Mouse (Mus musculus) hindbrain, embryonic 15.5 days (tissue): Measurements from ENCODE around the gene Wnt11. TPM values are rescaled to one million over a fixed set of nuclear protein-coding genes. Genes with fewer than 3 reads are reported as not detected.

ENCODE experiments used
- ATAC-seq: fragments of 200-750 bp; cut with Nextera tagmentation; 2 replicates; pipeline ENCODE4 v1.8.0; 2017; ENCODE audit warnings: low read depth, moderate number of reproducible peaks, moderate TSS enrichment; ENCODE audit not compliant: low FRiP score
- H3K27ac ChIP-seq: fragments of 300-500 bp; sonication (generic); replicated peaks from 2 replicates; pipeline ENCODE4 v1.5.1; 2015; ENCODE audit warnings: mild to moderate bottlenecking, inconsistent platforms
- H3K27me3 ChIP-seq: fragments of 300-500 bp; sonication (generic); 2 replicates; pipeline ENCODE4 v1.6.1; 2015; ENCODE audit warnings: control low read depth, inconsistent platforms
- H3K36me3 ChIP-seq: fragments of 300-500 bp; sonication (generic); 2 replicates; pipeline ENCODE4 v1.6.1; 2015; ENCODE audit warnings: control low read depth, inconsistent platforms
- H3K4me1 ChIP-seq: fragments of 300-500 bp; sonication (generic); replicated peaks from 2 replicates; pipeline ENCODE4 v1.6.1; 2015; ENCODE audit warnings: control low read depth, inconsistent platforms
- H3K4me2 ChIP-seq: fragments of 300-500 bp; sonication (generic); 2 replicates; pipeline ENCODE4 v1.6.1; 2015; ENCODE audit warnings: moderate library complexity, mild to moderate bottlenecking, inconsistent platforms
- H3K4me3 ChIP-seq: fragments of 300-500 bp; sonication (generic); 2 replicates; pipeline ENCODE4 v1.5.1; 2015; ENCODE audit warnings: mild to moderate bottlenecking, inconsistent platforms
- H3K9ac ChIP-seq: fragments of 300-500 bp; sonication (generic); 2 replicates; pipeline ENCODE4 v1.6.1; 2015; ENCODE audit warnings: inconsistent platforms
- H3K9me3 ChIP-seq: fragments of 300-500 bp; sonication (generic); 2 replicates; pipeline ENCODE4 v1.6.1; 2016; ENCODE audit warnings: control low read depth, inconsistent platforms
- WGBS: fragments of 180-500 bp; shearing (Covaris S2); methylation state at CpG from one replicate; pipeline ENCODE4 v1.1.7; 2015; 5-methylcytosine and 5-hydroxymethylcytosine counted together
- polyA plus RNA-seq: library from polyadenylated mRNA; unstranded; fragments of >200 nt; fragmentation: Nextera tagmentation; extraction: Ambion mirVana; gene quantifications from 2 replicates; pipeline ENCODE4 v1.2.1, GENCODE M21; 2015

Wnt11 gene
- polyA plus RNA-seq, 1 experiment from 2014 or later: 1.2 TPM

DNA sequence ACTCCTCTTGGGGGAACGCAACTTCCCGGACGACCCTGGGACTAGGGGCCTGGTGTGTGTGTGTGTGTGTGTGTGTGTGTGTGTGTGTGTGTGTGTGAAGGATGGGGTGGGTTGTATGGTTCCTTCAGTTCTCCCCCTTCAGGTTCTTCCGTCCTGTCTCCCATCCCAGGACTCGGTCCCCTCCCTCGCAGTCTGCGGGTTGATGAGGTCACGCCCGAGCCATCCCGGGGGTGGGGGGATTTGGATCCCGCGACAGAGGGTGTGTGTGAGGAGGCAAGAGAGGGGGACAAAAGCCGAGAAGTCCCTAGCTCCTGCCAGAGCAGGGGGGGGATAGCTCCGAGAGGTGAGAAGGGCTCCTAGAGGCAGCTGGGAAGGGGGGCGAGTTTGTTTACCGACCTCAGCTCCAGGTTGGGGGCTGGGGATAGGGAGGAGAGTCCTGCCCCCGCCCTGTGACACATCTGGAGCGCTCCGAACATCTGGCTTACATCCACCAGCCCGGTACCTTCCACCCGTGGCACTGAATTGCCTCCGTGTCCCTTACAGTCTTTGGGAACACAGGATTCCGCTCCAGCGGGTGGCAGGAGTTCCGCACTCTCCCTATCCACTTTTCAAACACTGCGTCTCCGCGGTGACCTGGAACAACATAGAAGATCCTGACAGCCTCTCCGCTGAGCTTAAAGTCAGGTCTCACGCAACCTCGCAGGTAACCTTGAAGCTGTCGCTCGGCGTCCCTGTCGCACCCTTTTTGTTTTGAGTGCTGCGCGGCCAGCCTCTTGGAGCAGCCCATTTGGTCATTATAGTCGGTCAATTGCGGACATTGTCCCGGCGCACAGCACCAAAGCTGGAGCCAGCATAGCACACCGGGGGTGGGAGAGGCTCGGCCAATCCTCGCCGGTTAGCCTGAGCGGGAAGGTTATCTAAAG, 868 bp downstream of the Wnt11 start:
- Histone ChIP-seq H3K4me3 (peak overlapping the region; percentile 50), H3K27ac (no peak overlapping the region), H3K27me3 (peaks cover 85% of the 10 kb centered on the region), H3K9ac (peak overlapping the region; percentile 23; the same call in 1 of the 2 replicates), H3K9me3 (no peaks in the 10 kb centered on the region), H3K36me3 (no peaks in the 10 kb centered on the region), H3K4me1 (peaks cover 55% of the 10 kb centered on the region), H3K4me2 (peak overlapping the region; percentile 97)
- no peak for ATAC-seq
- 1% methylated on average over 46 of the region's 46 CpGs for WGBS

DNA sequence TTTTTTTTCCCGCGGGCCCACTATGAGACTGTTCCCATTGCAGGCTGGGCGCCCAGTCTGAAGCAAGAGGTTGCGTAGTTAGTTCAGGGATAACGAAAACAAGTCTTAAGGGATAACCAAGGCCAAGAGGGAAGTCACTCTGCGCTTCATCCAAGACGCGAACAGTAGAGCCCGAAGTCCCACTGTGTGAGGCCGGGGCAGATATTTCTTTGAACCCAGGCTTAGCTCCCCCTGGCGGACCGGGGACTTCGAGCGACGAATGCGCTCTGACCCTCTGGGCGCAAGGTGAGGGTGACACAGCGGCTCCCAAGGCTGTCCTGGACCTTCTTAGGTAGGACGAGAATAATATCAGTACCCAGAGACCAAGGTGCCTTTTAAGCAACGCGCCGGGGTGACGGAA, 1.7 kb downstream of the Wnt11 start:
- no peak overlapping the region; the same call in 1 of the 2 replicates for H3K9ac ChIP-seq
- no peaks in the 10 kb centered on the region for H3K36me3 ChIP-seq
- H3K4me3 ChIP-seq: peak overlapping the region; percentile 50
- H3K9me3 ChIP-seq: no peaks in the 10 kb centered on the region
- H3K4me1 ChIP-seq: peaks cover 55% of the 10 kb centered on the region
- H3K27ac ChIP-seq: no peak overlapping the region
- 1% methylated on average over 23 of the region's 23 CpGs for WGBS
- no peak for ATAC-seq
- peaks cover 87% of the 10 kb centered on the region for H3K27me3 ChIP-seq
- H3K4me2 ChIP-seq: peak overlapping the region; percentile 97

DNA sequence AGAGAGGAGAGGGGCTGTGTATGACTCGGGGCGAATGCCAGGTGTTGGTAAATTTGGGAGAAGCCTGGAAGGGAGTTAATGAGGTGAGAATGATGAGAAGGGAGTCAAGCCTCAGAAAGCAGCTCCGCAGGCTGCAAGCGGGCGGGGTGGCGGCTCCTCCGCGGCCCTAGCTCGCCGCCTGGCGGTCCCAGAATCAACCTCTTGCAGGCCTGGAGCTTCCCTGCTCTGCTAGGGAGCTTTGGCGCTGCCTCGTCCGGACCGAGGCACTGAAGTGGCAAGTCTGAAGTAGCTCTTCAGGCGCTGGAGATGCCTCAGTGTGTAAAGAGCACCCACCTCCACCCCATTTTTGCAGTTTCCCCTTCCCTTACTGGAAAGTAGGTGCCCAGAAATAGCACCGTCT, 3.0 kb downstream of the Wnt11 start:
- peak overlapping the region; percentile 49 for H3K4me3 ChIP-seq
- H3K4me1 ChIP-seq: peaks cover 55% of the 10 kb centered on the region
- no peaks in the 10 kb centered on the region for H3K36me3 ChIP-seq
- H3K4me2 ChIP-seq: peak overlapping the region; percentile 97
- ATAC-seq: peak; percentile 76
- 0% methylated on average over 17 of the region's 17 CpGs for WGBS
- no peak overlapping the region for H3K27ac ChIP-seq
- peaks cover 78% of the 10 kb centered on the region for H3K27me3 ChIP-seq
- no peak overlapping the region for H3K9ac ChIP-seq
- H3K9me3 ChIP-seq: no peaks in the 10 kb centered on the region

DNA sequence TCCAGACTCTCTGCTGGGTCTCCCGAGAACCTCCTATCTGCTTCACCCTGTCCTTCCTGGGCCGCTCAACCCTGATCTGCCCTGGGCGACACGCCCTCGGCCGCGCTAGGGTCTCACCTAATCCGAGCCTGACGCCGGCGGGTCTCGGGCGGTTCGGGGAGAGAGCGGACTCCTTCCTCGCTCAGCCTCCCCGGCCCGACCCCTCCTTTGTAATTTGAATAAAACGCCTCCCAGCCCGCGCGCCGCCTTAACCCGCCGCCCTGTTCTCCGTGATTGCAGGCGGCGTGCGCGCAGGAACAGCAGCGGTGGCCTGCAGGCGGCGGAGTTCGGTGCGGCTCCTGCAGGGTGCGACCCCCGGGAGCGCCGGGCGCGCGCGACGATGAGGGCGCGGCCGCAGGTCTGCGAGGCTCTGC, 3.8 kb downstream of the Wnt11 start:
- WGBS: under 1% methylated on average over 48 of the region's 48 CpGs
- Histone ChIP-seq H3K27me3 (peaks cover 71% of the 10 kb centered on the region), H3K4me1 (peaks cover 57% of the 10 kb centered on the region), H3K27ac (no peak overlapping the region), H3K4me2 (peak overlapping the region; percentile 97), H3K36me3 (no peaks in the 10 kb centered on the region), H3K4me3 (peak overlapping the region; percentile 49), H3K9ac (peak overlapping the region; percentile 48), H3K9me3 (no peaks in the 10 kb centered on the region)
- no peak for ATAC-seq

DNA sequence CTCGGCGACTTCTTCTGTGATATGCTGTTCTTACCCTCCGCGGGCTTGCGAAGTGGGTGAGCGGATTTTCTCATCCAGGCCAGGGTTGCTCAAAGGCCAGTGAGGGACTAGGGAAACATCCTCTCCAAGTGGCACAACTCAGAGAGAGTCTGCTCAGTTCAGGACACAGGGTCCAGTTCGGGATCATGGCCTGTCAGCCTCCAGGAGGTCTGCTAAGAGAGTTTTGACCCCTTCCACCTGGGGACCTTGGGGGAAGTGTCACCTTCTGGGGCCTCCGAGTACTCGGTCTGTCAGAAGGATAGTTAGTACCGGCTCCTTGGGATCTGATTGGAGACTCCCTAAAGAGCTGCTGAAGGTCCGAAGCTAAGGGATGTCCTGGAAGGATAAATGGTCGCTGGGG, 4.4 kb downstream of the Wnt11 start:
- no peaks in the 10 kb centered on the region for H3K9me3 ChIP-seq
- WGBS: 3% methylated on average over 12 of the region's 12 CpGs
- H3K9ac ChIP-seq: peak overlapping the region; percentile 48; the same call in 1 of the 2 replicates
- H3K27ac ChIP-seq: no peak overlapping the region
- ATAC-seq: no peak
- peaks cover 59% of the 10 kb centered on the region for H3K4me1 ChIP-seq
- peak overlapping the region; percentile 49 for H3K4me3 ChIP-seq
- H3K27me3 ChIP-seq: peaks cover 66% of the 10 kb centered on the region
- peak overlapping the region; percentile 97 for H3K4me2 ChIP-seq
- no peaks in the 10 kb centered on the region for H3K36me3 ChIP-seq

DNA sequence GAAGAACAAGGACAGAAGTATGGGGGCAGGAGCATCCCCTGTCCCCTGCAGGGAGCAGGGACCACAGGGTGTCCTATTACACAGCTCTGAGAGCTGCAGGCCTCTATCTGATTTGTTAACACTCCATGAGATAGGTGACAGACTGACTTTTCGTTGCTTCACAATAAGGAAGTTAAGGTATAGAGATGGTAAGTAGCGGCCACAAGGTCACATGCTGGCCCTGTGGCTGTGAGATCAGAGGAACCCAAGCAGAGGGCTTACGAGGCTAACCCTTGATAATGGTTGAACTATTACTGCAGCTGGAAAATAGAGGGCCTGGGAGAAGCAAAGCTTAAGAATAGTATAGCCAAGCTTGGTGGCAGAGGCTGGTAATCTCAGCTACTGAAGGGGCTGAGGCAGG, 5.9 kb downstream of the Wnt11 start:
- ATAC-seq: no peak

DNA sequence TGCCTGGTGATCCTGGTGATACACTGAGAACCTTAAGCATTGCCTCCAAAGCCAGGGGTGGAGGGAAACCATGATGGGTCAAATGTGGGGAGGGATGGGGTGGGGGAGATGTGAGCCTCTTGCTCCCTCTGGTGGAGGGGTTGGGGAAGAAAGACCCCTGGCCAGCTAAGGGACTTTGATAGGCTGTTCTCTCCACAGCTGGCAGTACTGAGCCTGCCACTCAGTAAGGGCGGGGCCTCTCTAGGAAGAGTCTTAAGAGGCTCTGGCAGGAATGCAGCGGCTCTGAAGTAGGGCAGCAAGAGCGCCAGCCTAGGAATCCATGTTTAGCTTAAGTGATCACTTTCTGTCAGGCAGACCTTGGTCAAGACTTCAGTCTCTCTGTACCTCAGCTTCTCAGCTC, 6.9 kb downstream of the Wnt11 start:
- 41% methylated on average over 3 of the region's 3 CpGs for WGBS
- peaks cover 41% of the 10 kb centered on the region for H3K27me3 ChIP-seq
- no peak overlapping the region for H3K9ac ChIP-seq
- ATAC-seq: no peak
- H3K4me3 ChIP-seq: no peak overlapping the region
- no peak overlapping the region for H3K27ac ChIP-seq
- peaks cover 35% of the 10 kb centered on the region for H3K4me1 ChIP-seq
- H3K9me3 ChIP-seq: no peaks in the 10 kb centered on the region
- H3K4me2 ChIP-seq: no peak overlapping the region
- no peaks in the 10 kb centered on the region for H3K36me3 ChIP-seq

More for the DNA sequence above, 5.9 kb downstream of the Wnt11 start:
- Histone ChIP-seq H3K4me3 (no peak overlapping the region), H3K27me3 (peaks cover 51% of the 10 kb centered on the region), H3K9ac (no peak overlapping the region), H3K9me3 (no peaks in the 10 kb centered on the region), H3K4me2 (no peak overlapping the region), H3K36me3 (no peaks in the 10 kb centered on the region), H3K4me1 (peaks cover 45% of the 10 kb centered on the region), H3K27ac (no peak overlapping the region)
- WGBS: 50% methylated on average over 3 of the region's 3 CpGs

DNA sequence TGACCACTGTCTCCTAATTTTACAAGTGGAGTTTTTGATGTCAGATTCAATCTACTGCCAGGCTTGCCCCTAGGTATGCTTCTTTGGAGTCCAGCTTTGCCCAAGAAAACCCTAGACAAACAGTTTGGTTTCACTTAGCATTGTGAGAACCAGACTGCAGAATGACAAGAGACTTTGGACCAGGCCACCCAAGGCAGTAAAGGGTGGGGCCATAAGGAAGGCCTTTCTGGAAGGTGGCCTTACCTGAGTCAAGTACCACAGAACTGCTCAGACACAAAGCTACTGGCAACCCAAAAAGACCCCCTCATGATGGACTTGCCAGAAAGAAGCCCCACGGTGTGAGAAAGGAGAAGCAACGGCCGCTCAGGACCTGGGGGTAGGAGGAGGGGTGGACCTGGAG, 8.1 kb downstream of the Wnt11 start:
- no peak for ATAC-seq
- H3K27me3 ChIP-seq: peaks cover 31% of the 10 kb centered on the region
- whole genome bisulfite sequencing: 92% methylated on average over 3 of the region's 3 CpGs
- no peaks in the 10 kb centered on the region for H3K9me3 ChIP-seq
- no peak overlapping the region for H3K4me2 ChIP-seq
- no peaks in the 10 kb centered on the region for H3K36me3 ChIP-seq
- peaks cover 23% of the 10 kb centered on the region for H3K4me1 ChIP-seq
- no peak overlapping the region for H3K4me3 ChIP-seq
- H3K27ac ChIP-seq: no peak overlapping the region
- H3K9ac ChIP-seq: no peak overlapping the region

DNA sequence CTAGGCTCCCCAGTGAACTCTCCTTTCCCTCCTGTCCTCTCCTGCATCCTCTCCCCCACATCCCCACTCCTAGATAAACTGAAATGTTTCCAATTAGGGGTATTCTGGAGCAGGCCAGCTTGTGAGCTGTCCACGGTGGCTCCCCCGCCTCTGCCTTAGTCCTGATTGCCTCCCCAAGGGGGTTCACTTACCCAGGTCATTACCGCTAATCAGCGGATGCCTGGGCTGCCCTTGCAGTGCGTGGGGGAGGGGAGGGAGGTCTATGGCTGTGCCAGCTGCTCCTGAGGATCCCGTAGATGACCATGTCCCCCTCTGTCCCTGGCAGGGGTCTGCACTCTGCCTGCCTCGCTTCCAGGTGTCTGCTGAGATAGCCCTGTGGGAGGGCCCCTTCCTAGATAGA, 8.7 kb downstream of the Wnt11 start:
- Histone ChIP-seq H3K4me2 (no peak overlapping the region), H3K9me3 (no peaks in the 10 kb centered on the region), H3K4me1 (peaks cover 17% of the 10 kb centered on the region), H3K27ac (no peak overlapping the region), H3K9ac (no peak overlapping the region), H3K27me3 (peaks cover 27% of the 10 kb centered on the region), H3K36me3 (no peaks in the 10 kb centered on the region), H3K4me3 (no peak overlapping the region)
- WGBS: 16% methylated on average over 7 of the region's 7 CpGs
- ATAC-seq: no peak

DNA sequence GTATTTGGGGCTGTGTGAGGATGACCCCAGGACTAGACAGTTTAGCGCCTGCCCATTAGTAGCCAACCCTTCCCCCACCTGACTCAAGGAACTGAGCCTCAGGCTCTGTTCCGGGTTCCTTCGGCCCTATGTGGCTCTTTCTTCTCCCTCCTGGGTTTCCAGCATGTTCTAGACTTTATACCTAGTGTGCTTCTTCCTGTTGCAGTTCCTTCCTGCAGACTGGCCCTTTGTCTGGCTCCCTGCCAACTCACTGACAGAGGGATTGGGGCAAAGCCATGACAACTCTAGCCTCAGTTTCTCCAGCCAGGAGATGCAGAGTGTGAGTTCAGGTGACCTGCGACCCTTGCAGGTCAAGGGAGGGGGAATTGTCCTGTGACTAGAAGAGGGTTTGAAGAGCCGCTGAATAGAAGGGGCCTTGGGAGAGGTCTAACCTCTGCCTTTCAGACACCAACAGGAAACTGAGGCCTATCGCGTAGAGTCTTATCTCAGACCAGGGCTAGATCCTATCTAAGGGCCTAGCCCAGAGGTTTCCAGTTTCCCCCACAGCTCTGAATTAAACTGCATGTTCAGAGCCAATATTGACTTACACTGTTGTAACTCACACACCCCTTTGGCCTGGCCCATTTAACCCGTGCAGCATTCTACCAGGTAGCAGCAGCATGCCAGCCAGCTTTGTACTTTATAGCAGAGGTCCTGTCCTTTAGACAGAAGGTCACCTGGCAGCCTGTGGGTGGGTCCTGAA, 14.2 kb downstream of the Wnt11 start:
- Histone ChIP-seq H3K9ac (no peak overlapping the region), H3K4me2 (no peak overlapping the region), H3K4me1 (peaks cover 8% of the 10 kb centered on the region), H3K9me3 (no peaks in the 10 kb centered on the region), H3K4me3 (no peak overlapping the region), H3K27ac (no peak overlapping the region), H3K27me3 (no peaks in the 10 kb centered on the region), H3K36me3 (no peaks in the 10 kb centered on the region)
- no peak for ATAC-seq
- WGBS: 84% methylated on average over 8 of the region's 8 CpGs

DNA sequence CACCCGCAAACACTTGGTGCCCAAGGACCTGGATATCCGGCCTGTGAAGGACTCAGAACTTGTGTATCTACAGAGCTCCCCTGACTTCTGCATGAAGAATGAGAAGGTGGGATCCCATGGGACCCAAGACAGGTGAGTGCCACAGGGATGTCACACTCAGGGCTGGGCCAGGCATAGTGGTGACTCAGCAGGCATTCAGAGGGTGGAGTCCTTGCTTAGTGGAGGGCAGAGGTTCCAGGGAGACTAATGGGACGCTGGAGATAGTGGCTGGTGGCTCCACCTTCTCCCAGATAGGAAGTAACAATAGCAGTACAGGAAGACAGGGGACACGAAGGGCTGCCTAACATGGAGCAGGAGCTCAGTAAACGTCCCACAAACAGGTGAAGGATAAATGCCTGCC, 15.5 kb downstream of the Wnt11 start:
- Histone ChIP-seq H3K9ac (no peak overlapping the region), H3K4me1 (peaks cover 8% of the 10 kb centered on the region), H3K36me3 (no peaks in the 10 kb centered on the region), H3K4me2 (no peak overlapping the region), H3K27ac (no peak overlapping the region), H3K4me3 (no peak overlapping the region), H3K9me3 (no peaks in the 10 kb centered on the region), H3K27me3 (no peaks in the 10 kb centered on the region)
- WGBS: 84% methylated on average over 5 of the region's 5 CpGs
- ATAC-seq: no peak

DNA sequence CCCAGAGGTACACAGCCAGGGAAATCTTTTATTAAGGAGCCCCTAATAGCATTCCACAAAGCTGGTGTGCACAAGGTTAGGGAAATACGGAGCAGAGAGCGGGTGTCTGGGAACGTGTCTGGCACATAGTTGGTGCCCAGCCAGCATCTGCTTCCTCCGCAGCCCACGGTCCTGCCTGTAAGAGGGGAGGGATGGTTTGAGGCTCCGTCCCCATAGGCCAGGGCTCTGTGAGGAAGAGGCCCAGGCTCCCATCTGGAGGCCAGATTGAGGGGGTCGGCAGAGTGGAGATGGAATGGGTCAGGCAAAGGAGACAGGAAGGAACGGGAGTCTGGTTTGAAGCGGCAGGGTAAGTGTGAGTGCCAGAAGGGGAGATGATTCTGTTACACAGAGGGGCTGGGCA, 16.3 kb downstream of the Wnt11 start:
- H3K9ac ChIP-seq: no peak overlapping the region
- H3K36me3 ChIP-seq: no peaks in the 10 kb centered on the region
- no peak overlapping the region for H3K4me3 ChIP-seq
- peaks cover 8% of the 10 kb centered on the region for H3K4me1 ChIP-seq
- no peak for ATAC-seq
- no peaks in the 10 kb centered on the region for H3K9me3 ChIP-seq
- no peaks in the 10 kb centered on the region for H3K27me3 ChIP-seq
- WGBS: 39% methylated on average over 9 of the region's 9 CpGs
- no peak overlapping the region for H3K27ac ChIP-seq
- H3K4me2 ChIP-seq: no peak overlapping the region
